Mouse (Mus musculus) bone marrow, adult 2 months (tissue): ENCODE data around the gene Acsf2.

ENCODE experiments used
- CTCF ChIP-seq: fragments of 200-500 bp; IDR thresholded peaks from 2 replicates; pipeline ENCODE4 v1.5.1; 2011; ENCODE audit warnings: low read length, control low read depth; ENCODE audit not compliant: control insufficient read depth, insufficient read depth
- POLR2A ChIP-seq: fragments of 200-500 bp; IDR thresholded peaks from 2 replicates; pipeline ENCODE4 v1.6.1; 2011; ENCODE audit warnings: low read depth, mild to moderate bottlenecking, control low read depth, low read length, borderline replicate concordance; ENCODE audit not compliant: control insufficient read depth

- no peak for TF ChIP-seq CTCF
- no peak for TF ChIP-seq POLR2A
These were observed 36.6 kb downstream of the Acsf2 start for GRCm38 (mm10) chr11:94565151-94565479.
